Mouse (Mus musculus) intestine, embryonic 16.5 days (tissue): ENCODE measurements at regions not wholly inside any gene's neighbourhood (a gene's known extent, or its start where the extent isn't known, plus 50 kb on each side); places are given as distances from the start of the nearest gene placed in this dataset.

Experiments used
- ATAC-seq: fragments of 200-750 bp; cut with Nextera tagmentation; 2 replicates; pipeline ENCODE4 v1.8.0; 2017; ENCODE audit warnings: moderate TSS enrichment, moderate library complexity
- H3K27ac ChIP-seq: fragments of 300-500 bp; sonication (generic); 2 replicates; pipeline ENCODE4 v1.5.1; 2014; ENCODE audit warnings: mild to moderate bottlenecking, low read length
- H3K27me3 ChIP-seq: fragments of 300-500 bp; sonication (generic); replicated peaks from 2 replicates; pipeline ENCODE4 v1.6.1; 2014; ENCODE audit warnings: low read length, control low read depth, mixed read lengths; ENCODE audit not compliant: control insufficient read depth, insufficient read depth
- H3K36me3 ChIP-seq: fragments of 300-500 bp; sonication (generic); 2 replicates; pipeline ENCODE4 v1.6.1; 2014; ENCODE audit warnings: low read length, control low read depth; ENCODE audit not compliant: control insufficient read depth, insufficient read depth
- H3K4me1 ChIP-seq: fragments of 300-500 bp; sonication (generic); 2 replicates; pipeline ENCODE4 v1.6.1; 2014; ENCODE audit warnings: low read length, control low read depth, mixed read lengths; ENCODE audit not compliant: control insufficient read depth, insufficient read depth
- H3K4me2 ChIP-seq: fragments of 300-500 bp; sonication (generic); 2 replicates; pipeline ENCODE4 v1.6.1; 2014; ENCODE audit warnings: low read depth, low read length, control low read depth
- H3K4me3 ChIP-seq: fragments of 300-500 bp; sonication (generic); 2 replicates; pipeline ENCODE4 v1.5.1; 2014; ENCODE audit warnings: mild to moderate bottlenecking, low read length
- H3K9ac ChIP-seq: fragments of 300-500 bp; sonication (generic); 2 replicates; pipeline ENCODE4 v1.6.1; 2014; ENCODE audit warnings: low read depth, low read length
- H3K9me3 ChIP-seq: fragments of 300-500 bp; sonication (generic); 2 replicates; pipeline ENCODE4 v1.6.1; 2016; ENCODE audit warnings: low read length, control low read depth; ENCODE audit not compliant: control insufficient read depth
- WGBS: fragments of 180-500 bp; shearing (Covaris S2); extraction: QIAGEN DNeasy Blood & Tissue Kit; methylation state at CpG from one replicate; pipeline ENCODE4 v1.1.7; 2014; 5-methylcytosine and 5-hydroxymethylcytosine counted together

DNA sequence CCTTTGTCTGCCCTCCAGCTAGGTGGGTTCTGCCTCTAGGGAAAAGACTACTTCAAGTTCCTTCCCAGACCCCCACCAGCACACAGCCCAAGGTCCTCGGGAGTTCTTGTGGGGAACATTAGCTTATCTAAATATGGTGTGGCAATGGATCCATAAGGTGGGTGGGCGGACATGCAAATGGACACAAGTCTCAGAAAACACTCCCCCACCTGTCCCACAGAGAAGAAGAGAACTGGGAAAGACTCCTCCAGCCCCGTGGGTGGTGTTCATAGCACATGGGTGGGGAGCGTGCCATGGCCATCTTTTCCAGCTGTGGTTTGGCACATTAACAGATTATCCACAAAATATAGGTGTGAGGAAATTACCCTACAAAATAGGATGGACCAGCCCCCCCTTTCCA, 177.5 kb downstream of the Bcl11b start:
- 89% methylated on average over 4 of the region's 4 CpGs for WGBS
- no peak overlapping the region for H3K4me3 ChIP-seq
- H3K9ac ChIP-seq: no peak overlapping the region
- H3K4me2 ChIP-seq: no peak overlapping the region
- H3K36me3 ChIP-seq: no peaks in the 10 kb centered on the region
- H3K27ac ChIP-seq: no peak overlapping the region
- no peaks in the 10 kb centered on the region for H3K9me3 ChIP-seq
- ATAC-seq: no peak
- peaks cover 6% of the 10 kb centered on the region for H3K4me1 ChIP-seq
- no peaks in the 10 kb centered on the region for H3K27me3 ChIP-seq

DNA sequence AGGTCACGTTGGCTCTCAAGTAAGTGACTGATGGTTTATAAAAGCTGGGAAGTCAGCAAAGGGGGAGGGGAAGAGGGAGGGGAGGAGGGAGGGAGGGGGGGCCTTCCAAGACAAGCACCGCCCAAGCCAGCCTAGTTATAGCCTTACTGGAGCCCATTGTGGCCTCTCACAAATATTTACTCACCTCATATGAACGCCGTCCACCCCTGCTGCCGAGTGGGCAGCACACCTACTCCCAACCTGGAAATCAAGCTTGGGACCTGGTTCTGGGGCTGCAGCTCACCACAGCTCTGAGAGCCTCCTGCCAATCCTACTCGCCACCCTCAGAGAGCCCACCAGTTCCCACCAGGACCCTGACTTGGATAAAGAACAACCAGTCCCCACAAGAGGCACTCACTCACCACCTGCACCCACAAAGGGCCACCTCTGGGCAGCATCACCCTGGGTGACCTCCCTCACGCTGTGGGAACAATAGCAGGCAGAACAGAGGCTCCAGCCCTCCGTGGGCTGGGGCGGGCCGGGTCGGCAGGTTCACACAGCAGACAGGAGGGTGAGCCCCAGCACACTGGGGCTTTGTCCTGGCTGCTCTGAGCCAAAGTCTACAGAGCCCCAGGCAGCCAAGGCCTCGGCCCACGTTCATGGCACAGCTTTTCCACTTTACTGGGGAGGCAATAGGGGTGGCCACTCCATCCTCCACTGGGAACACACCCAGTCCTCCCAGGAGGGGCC, 171.8 kb downstream of the Bcl11b start:
- peak; percentile 39 for ATAC-seq

DNA sequence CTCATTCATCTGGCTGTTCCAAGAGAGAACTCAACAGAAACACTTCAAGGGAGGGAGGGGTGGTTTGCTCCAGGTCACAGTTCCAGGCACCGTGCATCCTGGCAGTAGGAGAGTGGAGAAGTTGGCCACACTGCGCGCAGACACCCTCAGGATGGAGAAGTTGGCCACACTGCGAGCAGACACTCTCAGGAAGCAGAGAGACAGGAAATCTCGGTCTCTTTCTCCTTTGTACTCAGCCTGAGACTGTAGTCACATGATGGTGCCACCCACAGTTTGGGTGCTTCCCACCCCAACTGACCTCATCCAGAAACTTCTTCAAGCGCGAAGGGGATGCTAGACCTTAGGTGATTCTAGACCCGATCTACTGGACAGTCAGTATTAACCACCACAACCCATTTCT, 170.4 kb downstream of the Bcl11b start:
- H3K9me3 ChIP-seq: no peaks in the 10 kb centered on the region
- ATAC-seq: no peak
- H3K9ac ChIP-seq: no peak overlapping the region
- H3K4me2 ChIP-seq: no peak overlapping the region
- H3K27me3 ChIP-seq: no peaks in the 10 kb centered on the region
- no peaks in the 10 kb centered on the region for H3K36me3 ChIP-seq
- WGBS: 95% methylated on average over 8 of the region's 8 CpGs
- H3K4me3 ChIP-seq: no peak overlapping the region
- peaks cover 8% of the 10 kb centered on the region; the same call in 1 of the 2 replicates for H3K4me1 ChIP-seq
- H3K27ac ChIP-seq: no peak overlapping the region

More for the DNA sequence above, 171.8 kb downstream of the Bcl11b start:
- Histone ChIP-seq H3K27me3 (no peaks in the 10 kb centered on the region), H3K9me3 (no peaks in the 10 kb centered on the region), H3K4me1 (peaks cover 8% of the 10 kb centered on the region; the same call in 1 of the 2 replicates), H3K4me2 (no peak overlapping the region), H3K27ac (no peak overlapping the region), H3K4me3 (no peak overlapping the region), H3K36me3 (no peaks in the 10 kb centered on the region), H3K9ac (no peak overlapping the region)
- WGBS: 31% methylated on average over 13 of the region's 13 CpGs

DNA sequence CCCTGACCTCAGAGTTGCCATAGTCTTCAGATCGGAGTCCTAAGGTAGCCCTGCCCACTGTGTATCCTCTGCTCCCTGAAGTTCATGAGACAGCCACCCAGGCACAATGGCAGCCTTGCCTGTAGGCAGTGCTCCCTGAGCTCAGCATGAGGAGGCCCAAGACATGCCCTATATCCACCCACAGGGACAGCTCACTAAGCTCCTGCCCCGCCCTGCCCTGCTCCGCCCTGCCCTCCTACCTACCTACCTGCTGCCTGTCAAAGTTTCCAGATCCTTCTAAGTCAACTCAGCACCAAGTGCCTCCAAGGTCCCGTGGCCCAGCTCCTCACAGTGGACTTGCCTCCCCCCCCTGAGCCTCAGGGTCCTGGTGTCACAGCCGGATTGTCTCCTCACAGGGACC, 168.9 kb downstream of the Bcl11b start:
- Histone ChIP-seq H3K36me3 (no peaks in the 10 kb centered on the region), H3K4me1 (peaks cover 8% of the 10 kb centered on the region; the same call in 1 of the 2 replicates), H3K27ac (no peak overlapping the region), H3K4me2 (no peak overlapping the region), H3K9me3 (no peaks in the 10 kb centered on the region), H3K27me3 (no peaks in the 10 kb centered on the region), H3K4me3 (no peak overlapping the region), H3K9ac (no peak overlapping the region)
- WGBS: 73% methylated on average over 5 of the region's 5 CpGs
- peak; percentile 90 for ATAC-seq

DNA sequence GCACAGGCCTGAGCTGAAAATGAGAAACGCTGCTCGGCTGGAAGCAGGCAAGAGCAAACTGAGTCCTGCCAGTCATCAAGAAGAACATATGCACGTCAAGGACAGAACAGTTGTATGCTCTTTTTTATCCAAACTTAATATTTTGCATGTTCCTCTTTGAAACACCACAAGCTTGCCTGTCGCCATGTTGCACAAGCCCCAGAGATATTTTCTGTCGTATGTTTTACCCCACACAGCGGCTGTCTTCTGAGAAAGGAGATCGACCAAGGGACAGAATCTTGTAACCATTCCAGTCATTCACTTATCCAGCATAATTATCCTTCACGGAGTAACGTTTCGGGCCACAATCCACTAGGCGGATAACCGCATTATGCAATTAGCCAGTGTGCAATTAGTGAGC, 165.7 kb downstream of the Bcl11b start:
- Histone ChIP-seq H3K36me3 (no peaks in the 10 kb centered on the region), H3K27ac (no peak overlapping the region)
- no peak for ATAC-seq

DNA sequence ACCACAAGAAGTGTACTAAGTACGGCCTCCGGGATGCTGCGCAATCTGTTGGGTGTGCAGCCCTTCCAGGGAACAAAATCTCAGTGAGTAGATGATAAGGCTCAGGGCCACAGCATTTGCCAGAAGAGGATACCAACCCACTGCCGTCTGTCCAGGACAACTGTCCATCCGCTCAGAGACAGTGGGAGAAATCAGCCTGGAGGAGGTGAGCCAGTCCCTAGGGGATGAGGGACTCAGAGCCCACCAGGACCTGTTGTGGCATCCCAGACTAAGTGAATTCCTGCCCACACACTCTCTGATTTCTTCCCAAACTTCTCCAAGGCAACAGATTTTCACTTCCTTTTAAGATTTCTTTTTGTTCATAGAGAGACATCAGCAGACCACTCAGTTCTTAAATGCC, 158.8 kb downstream of the Bcl11b start:
- Histone ChIP-seq H3K4me1 (no peaks in the 10 kb centered on the region), H3K36me3 (no peaks in the 10 kb centered on the region), H3K4me3 (no peak overlapping the region), H3K9me3 (no peaks in the 10 kb centered on the region), H3K27me3 (no peaks in the 10 kb centered on the region), H3K9ac (no peak overlapping the region), H3K4me2 (no peak overlapping the region), H3K27ac (no peak overlapping the region)
- no peak for ATAC-seq
- WGBS: 87% methylated on average over 5 of the region's 5 CpGs

More for the DNA sequence above, 165.7 kb downstream of the Bcl11b start:
- Histone ChIP-seq H3K4me3 (no peak overlapping the region), H3K4me2 (no peak overlapping the region), H3K9ac (no peak overlapping the region), H3K4me1 (0 out of 2 replicates have a peak, but pooled peaks cover 2% of the 10 kb centered on the region), H3K27me3 (no peaks in the 10 kb centered on the region), H3K9me3 (no peaks in the 10 kb centered on the region)
- 91% methylated on average over 12 of the region's 12 CpGs for WGBS

DNA sequence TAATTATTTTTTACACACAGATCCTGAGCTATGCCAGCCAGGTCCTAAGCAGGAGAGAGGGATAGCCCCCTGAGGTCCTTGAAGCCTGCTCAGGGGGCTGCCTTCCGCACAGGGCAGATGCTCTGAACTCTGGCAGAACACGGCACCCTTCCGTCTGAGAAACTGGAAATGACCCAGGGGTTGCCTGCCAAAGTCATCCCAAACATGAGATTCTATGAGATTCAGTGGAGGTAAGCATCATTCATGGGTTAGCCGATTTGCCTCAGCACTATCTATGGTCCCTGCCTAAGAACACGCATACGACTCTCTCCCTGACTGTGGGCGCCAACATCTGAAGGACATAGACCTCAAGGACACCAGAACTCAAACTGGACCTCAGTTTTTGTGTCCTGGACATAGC, 152.8 kb downstream of the Bcl11b start:
- no peak for ATAC-seq
- no peaks in the 10 kb centered on the region for H3K36me3 ChIP-seq
- no peak overlapping the region for H3K27ac ChIP-seq
- no peaks in the 10 kb centered on the region for H3K4me1 ChIP-seq
- 90% methylated on average over 7 of the region's 7 CpGs for WGBS
- no peak overlapping the region for H3K9ac ChIP-seq
- H3K9me3 ChIP-seq: no peaks in the 10 kb centered on the region
- H3K4me3 ChIP-seq: no peak overlapping the region
- H3K4me2 ChIP-seq: no peak overlapping the region
- no peaks in the 10 kb centered on the region for H3K27me3 ChIP-seq

DNA sequence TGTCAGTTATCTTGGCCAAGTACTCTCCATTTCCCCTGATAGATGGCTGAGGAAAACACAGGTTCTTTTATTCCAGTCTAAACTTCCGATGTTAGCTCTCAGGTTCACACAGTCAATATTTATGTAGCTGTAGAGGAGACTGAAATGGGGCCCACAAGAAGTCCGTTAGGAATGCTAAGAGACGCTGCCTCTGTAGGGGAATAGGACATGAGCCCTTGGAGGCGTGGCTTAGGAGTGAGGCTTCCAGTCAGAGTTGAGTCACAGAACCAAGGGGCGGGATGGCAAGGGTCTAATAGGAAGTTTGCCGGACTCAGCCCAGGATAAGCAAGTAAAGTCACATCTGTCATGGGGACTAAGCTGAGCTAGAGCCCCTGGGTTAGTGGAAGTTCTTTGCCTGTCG, 150.5 kb downstream of the Bcl11b start:
- Histone ChIP-seq H3K4me1 (peaks cover 12% of the 10 kb centered on the region), H3K9ac (no peak overlapping the region), H3K4me3 (no peak overlapping the region), H3K4me2 (no peak overlapping the region), H3K36me3 (no peaks in the 10 kb centered on the region), H3K9me3 (no peaks in the 10 kb centered on the region), H3K27ac (no peak overlapping the region), H3K27me3 (no peaks in the 10 kb centered on the region)
- no peak for ATAC-seq
- WGBS: 55% methylated on average over 7 of the region's 7 CpGs

DNA sequence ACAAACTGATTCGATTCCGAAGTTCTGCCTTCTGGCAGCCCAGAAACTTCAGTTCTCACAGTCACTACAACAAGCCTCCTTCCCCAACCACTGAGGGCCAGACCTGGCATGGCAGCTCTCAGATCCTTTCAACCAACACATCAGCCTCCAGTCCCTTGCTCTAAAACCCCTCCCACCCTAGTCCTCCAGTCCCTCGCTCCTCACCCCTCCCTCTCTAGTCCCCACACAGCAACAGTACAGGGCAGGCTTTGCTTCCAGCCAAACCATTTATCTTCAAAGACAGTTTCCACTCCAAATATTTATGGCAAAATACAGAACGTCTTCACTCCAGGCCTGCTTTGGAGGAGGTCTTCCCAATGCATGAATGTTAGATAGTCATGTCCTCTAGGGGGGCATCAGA, 147.9 kb downstream of the Bcl11b start:
- Histone ChIP-seq H3K27me3 (no peaks in the 10 kb centered on the region), H3K9ac (no peak overlapping the region), H3K4me1 (peaks cover 19% of the 10 kb centered on the region), H3K36me3 (no peaks in the 10 kb centered on the region), H3K4me3 (no peak overlapping the region), H3K9me3 (no peaks in the 10 kb centered on the region), H3K4me2 (no peak overlapping the region), H3K27ac (no peak overlapping the region)
- peak; percentile 38; the same call in 1 of the 2 replicates for ATAC-seq
- 59% methylated on average over 4 of the region's 4 CpGs for WGBS
